Mouse (Mus musculus): Measurements from ENCODE around the gene Cdkn2aipnl.

The Cdkn2aipnl gene

GRCm38 (mm10) chr11:52003772-52004528, 36.5 kb downstream of the Cdkn2aipnl start, which contains the start of gene Cdkl3:
Cdkl3 (plus strand) TSS chr11:52004221.
- DNase-seq (ENCODE audit: low read depth): peak; percentile 88

GRCm38 (mm10) chr11:52005586-52005985, 38.1 kb downstream of the Cdkn2aipnl start:
- DNase-seq (ENCODE audit: low read depth): no peak

GRCm38 (mm10) chr11:52011011-52011410, 43.5 kb downstream of the Cdkn2aipnl start:
- no peak for DNase-seq (ENCODE audit: low read depth)

GRCm38 (mm10) chr11:52011541-52011940, 44.1 kb downstream of the Cdkn2aipnl start:
- DNase-seq (ENCODE audit: low read depth): no peak

- DNase-seq (ENCODE audit: low read depth): no peak
These were observed 50.8 kb downstream of the Cdkn2aipnl start for GRCm38 (mm10) chr11:52018217-52018616.

Measured in fibroblast of lung, adult 2 months (primary cell).